Mouse (Mus musculus): ENCODE data around the gene Dok5. TPM values are rescaled to one million over a fixed set of nuclear protein-coding genes. Genes with fewer than 3 reads are reported as not detected.

Gene Dok5
- polyA plus RNA-seq, 1 experiment from 2014 or later, result 14.6 TPM

DNA sequence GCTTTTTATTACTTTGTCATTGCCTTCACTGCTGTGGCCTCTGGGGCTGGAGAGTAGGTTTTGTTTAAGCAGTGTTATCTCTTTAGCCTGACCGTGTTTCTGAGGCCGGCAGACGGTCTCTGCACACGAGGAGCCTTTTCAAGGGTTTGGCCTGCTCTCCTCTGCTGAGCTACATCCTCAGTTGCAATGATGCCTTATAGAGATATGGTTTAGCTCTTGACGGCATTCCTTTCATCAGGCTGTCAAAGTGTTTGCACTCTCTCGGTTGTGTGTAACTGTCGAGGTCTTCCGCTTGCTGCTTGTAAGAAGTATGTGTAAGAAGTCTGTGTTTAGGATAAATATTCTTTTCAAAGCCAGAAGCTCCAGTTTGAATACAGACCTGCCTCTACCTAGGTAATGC is 84.7 kb downstream of the Dok5 start:
- no peak overlapping the region for H3K4me3 ChIP-seq (replicated peaks)
- WGBS, result 78% methylated on average over 8 of the region's 8 CpGs
- no peak overlapping the region for H3K27ac ChIP-seq

DNA sequence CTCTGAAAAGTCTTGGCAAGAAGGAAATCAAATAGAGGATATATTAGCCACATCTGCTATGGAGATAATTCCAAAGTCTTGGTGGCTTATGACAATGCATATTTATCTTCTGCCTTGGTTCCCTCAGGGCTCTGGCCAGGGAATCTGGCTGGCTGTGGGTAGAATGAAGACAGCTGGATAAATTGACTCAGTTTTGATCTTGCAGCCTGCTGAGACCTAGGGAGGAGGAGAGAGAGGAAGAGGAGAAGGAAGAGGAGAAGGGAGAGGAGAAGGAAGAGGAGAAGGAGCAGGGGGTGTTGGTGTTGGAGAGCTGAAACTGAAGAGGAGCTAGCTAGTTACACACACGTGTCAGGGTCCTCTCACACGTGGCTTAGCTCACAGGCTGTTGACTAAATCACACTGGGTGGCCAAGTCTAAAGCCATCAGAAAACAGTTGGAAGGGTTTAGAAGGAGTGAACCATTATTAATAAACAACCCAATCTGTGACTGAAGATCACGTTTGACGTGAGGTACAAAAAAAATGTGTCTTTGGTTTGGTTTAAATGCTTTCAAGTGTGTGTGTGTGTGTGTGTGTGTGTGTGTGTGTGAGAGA is 85.6 kb downstream of the Dok5 start:
- H3K36me3 ChIP-seq (replicated peaks), result no peaks in the 10 kb centered on the region
- H3K4me1 ChIP-seq, result no peaks in the 10 kb centered on the region
- no peak for ATAC-seq (ENCODE audit: low FRiP score)

More for the DNA sequence above, 84.7 kb downstream of the Dok5 start:
- Histone ChIP-seq H3K27me3 (no peaks in the 10 kb centered on the region), H3K4me2 (no peak overlapping the region), H3K4me1 (no peaks in the 10 kb centered on the region), H3K9me3 (no peaks in the 10 kb centered on the region), H3K36me3 (replicated peaks) (no peaks in the 10 kb centered on the region), H3K9ac (no peak overlapping the region)
- ATAC-seq (ENCODE audit: low FRiP score), result no peak

DNA sequence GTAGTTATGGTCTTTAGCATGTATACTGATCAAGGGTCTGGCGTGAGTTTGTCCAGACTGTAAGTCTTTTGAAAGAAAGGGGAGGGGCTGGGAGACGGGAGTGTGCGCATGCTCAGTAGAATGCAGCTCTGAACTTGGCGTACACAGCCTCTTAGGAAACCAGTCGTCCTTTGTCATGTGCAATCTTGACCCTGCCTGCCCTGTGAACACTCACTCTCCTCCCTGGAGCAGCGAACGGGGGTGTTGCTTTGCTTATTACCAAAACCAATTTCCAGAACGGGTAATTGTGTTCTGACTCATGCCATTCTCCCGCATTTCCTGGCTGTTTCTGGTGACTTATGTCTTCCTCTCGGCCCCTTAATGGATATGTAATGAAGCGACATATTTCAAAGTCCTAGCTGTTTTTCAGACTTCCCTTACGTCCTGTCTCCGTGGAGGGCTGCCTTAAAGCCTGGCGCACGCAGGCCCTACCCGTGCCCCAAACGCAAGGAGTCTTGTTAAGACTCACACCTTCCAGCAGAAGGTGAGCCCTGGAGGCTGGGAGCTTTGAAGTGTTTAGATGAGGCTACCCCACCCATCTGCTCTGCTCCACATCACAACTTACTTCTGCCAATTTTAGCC is 95.3 kb downstream of the Dok5 start:
- Histone ChIP-seq H3K9ac (no peak overlapping the region), H3K27me3 (0 out of 2 replicates have a peak, but pooled peaks cover 6% of the 10 kb centered on the region), H3K27ac (no peak overlapping the region), H3K36me3 (replicated peaks) (no peaks in the 10 kb centered on the region), H3K4me1 (peaks cover 9% of the 10 kb centered on the region), H3K4me2 (no peak overlapping the region), H3K9me3 (no peaks in the 10 kb centered on the region), H3K4me3 (replicated peaks) (no peak overlapping the region)
- no peak for ATAC-seq (ENCODE audit: low FRiP score)
- 76% methylated on average over 17 of the region's 17 CpGs for WGBS

More for the DNA sequence above, 85.6 kb downstream of the Dok5 start:
- no peaks in the 10 kb centered on the region for H3K9me3 ChIP-seq
- H3K4me3 ChIP-seq (replicated peaks), result no peak overlapping the region
- H3K27me3 ChIP-seq, result no peaks in the 10 kb centered on the region
- H3K9ac ChIP-seq, result no peak overlapping the region
- no peak overlapping the region for H3K27ac ChIP-seq
- H3K4me2 ChIP-seq, result no peak overlapping the region
- WGBS, result 79% methylated on average over 4 of the region's 4 CpGs

DNA sequence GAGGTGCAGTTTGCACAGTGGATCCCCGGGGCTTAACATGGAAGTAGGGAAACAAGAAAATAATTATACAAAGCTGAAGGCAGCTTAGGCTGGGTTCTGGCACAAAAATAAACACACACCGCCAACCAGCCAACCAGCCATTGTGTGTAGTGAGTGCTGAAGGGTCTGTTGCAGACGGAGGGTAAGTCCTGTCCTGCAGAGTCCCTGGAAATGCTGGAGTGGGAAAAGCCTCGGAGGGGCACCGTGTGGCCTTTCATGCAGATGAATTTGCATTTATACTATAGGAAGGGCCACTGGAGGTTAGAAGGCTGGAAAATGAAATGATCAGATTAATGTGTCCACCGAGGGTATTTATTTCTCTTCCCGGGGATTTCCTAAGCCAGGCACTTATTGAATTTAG is 97.2 kb downstream of the Dok5 start:
- ATAC-seq (ENCODE audit: low FRiP score), result no peak
- Histone ChIP-seq H3K9me3 (no peaks in the 10 kb centered on the region), H3K4me1 (peaks cover 9% of the 10 kb centered on the region), H3K4me3 (replicated peaks) (no peak overlapping the region), H3K27ac (no peak overlapping the region), H3K4me2 (no peak overlapping the region), H3K9ac (no peak overlapping the region), H3K36me3 (replicated peaks) (no peaks in the 10 kb centered on the region), H3K27me3 (peaks cover 6% of the 10 kb centered on the region; the same call in 1 of the 2 replicates)
- WGBS, result 55% methylated on average over 7 of the region's 7 CpGs

DNA sequence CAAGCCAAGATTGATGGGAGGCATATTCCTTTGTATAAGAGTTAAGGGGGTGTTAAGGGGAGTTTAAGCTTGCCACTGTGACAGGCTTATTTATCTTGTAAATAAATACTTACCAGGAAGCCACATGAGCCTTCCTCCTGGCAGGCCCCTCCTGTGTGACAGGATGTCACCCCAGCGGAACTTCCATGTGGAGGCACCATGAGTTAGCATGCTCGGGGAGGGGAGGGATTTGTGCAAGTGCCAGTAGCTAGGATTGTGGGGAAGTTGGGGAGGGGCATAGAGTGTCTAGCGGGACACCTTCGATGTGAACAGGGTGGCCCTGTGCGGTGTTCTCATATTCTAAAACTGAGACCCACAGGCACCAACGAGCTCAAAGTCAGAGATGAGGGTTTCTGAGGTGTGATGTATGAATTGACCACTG is 97.6 kb downstream of the Dok5 start:
- Histone ChIP-seq H3K36me3 (replicated peaks) (no peaks in the 10 kb centered on the region), H3K4me3 (replicated peaks) (no peak overlapping the region), H3K4me1 (peaks cover 9% of the 10 kb centered on the region), H3K4me2 (no peak overlapping the region), H3K9ac (no peak overlapping the region), H3K27ac (no peak overlapping the region), H3K9me3 (no peaks in the 10 kb centered on the region), H3K27me3 (peaks cover 4% of the 10 kb centered on the region; the same call in 1 of the 2 replicates)
- WGBS, result 87% methylated on average over 6 of the region's 6 CpGs
- no peak for ATAC-seq (ENCODE audit: low FRiP score)

DNA sequence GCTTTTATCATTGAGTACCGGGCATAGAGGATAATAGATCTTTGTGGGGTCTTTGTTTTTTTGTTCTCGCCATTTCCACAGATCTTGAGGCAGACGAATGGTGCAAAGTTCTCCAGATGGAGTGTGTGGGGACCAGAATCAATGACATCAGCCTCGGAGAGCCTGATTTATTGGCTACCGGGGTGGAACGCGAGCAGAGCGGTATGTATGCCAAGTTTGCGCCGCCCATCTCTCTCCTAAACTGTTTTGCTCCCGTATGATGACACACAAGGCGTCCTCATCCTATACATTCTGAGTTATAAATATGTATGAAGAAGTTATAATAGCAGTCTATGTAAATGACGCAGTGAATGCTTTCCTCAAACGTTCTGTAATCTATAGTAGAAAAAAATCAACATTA is 98.4 kb downstream of the Dok5 start:
- 82% methylated on average over 14 of the region's 14 CpGs for WGBS
- Histone ChIP-seq H3K27ac (no peak overlapping the region), H3K4me3 (replicated peaks) (no peak overlapping the region), H3K4me1 (peaks cover 9% of the 10 kb centered on the region), H3K27me3 (peaks cover 4% of the 10 kb centered on the region; the same call in 1 of the 2 replicates), H3K4me2 (no peak overlapping the region), H3K36me3 (replicated peaks) (no peaks in the 10 kb centered on the region), H3K9ac (no peak overlapping the region), H3K9me3 (no peaks in the 10 kb centered on the region)
- ATAC-seq (ENCODE audit: low FRiP score), result no peak

DNA sequence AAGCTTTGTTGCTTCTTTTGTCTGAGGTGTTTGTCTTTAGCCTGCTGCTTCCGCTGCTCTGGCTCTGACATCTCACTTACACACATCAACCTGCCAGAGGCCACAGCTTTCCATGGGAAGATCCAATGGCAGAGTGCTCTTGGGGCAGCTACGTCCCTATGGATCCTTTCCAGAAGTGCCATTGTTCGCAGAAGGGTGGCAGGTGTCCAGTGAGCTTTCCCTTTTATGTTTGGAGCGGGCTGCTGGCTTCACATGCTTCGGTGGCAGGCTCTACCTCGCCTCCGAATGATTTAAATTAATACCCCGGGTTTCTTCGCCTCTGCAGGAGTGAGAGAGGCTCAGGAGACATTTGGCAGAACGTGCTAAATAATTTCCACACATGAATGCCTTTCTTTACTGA is 105.3 kb downstream of the Dok5 start:
- Histone ChIP-seq H3K4me2 (no peak overlapping the region), H3K36me3 (replicated peaks) (no peaks in the 10 kb centered on the region), H3K27ac (peak overlapping the region; percentile 68), H3K9me3 (no peaks in the 10 kb centered on the region), H3K4me1 (peaks cover 22% of the 10 kb centered on the region), H3K4me3 (replicated peaks) (no peak overlapping the region), H3K9ac (no peak overlapping the region), H3K27me3 (peaks cover 9% of the 10 kb centered on the region; the same call in 1 of the 2 replicates)
- WGBS, result 32% methylated on average over 10 of the region's 10 CpGs
- ATAC-seq (ENCODE audit: low FRiP score), result peak; percentile 53; the same call in 1 of the 2 replicates

DNA sequence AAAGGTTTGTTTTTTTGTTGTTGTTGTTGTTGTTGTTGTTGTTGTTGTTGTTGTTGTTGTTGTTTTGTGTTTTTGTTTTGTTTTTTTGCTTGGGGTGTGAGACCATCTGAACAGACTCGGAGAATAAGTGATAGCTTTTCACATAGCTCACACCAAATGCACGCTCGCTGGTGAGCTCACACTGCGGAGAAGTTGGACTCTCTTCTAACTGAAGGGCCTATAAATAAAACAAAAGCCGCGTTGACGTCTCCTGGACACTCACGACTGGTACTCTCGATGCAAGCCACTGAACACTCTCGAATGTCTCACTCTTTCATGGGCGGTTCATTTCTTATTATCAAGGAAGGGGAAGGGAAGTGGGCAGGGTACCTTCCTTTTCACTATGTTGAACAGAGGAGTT is 105.8 kb downstream of the Dok5 start:
- peak; percentile 9; the same call in 1 of the 2 replicates for ATAC-seq (ENCODE audit: low FRiP score)
- Histone ChIP-seq H3K9ac (no peak overlapping the region), H3K27ac (peak overlapping the region; percentile 69), H3K4me2 (no peak overlapping the region), H3K36me3 (replicated peaks) (no peaks in the 10 kb centered on the region), H3K9me3 (no peaks in the 10 kb centered on the region), H3K27me3 (peaks cover 9% of the 10 kb centered on the region; the same call in 1 of the 2 replicates), H3K4me3 (replicated peaks) (no peak overlapping the region), H3K4me1 (peaks cover 22% of the 10 kb centered on the region)
- 50% methylated on average over 11 of the region's 11 CpGs for WGBS

DNA sequence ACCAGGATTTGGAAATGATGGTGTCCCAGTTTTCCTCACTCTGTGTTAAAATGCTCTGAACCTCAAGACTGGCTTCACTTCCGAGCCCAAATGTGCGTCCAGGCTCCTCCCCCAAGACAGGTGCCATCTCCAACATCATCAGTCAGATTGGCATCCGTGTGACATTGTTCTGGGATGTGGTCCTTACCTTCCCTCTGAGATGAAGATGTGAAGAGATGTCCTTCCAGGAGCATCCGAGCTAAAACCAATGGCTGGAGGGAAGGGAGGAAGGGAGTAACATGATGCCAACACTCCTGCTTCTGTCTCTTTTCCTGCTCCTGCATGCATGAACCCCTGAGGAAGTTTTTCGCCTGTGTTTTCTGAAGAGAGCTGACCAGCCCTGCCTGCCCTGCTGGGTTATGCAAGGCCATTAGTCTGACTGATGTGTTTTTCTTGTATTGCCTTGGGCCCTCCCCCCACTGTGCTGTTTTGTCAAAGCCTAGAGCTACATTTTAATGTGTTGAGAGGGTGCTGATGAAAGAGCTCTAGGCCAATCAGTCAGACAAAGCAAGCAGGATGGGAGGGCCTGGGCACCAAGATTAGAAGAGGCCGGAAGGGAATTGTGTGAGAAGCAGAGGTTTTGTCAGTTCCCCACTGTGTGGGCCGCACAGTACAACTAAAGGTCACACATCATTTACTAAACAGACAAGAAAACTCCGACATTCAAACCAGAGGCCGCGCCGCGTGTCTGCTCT is 106.4 kb downstream of the Dok5 start:
- H3K36me3 ChIP-seq (replicated peaks), result no peaks in the 10 kb centered on the region
- peaks cover 22% of the 10 kb centered on the region for H3K4me1 ChIP-seq
- H3K27ac ChIP-seq, result peak overlapping the region; percentile 69
- ATAC-seq (ENCODE audit: low FRiP score), result peak; percentile 69
- H3K27me3 ChIP-seq, result peaks cover 9% of the 10 kb centered on the region; the same call in 1 of the 2 replicates
- no peaks in the 10 kb centered on the region for H3K9me3 ChIP-seq
- no peak overlapping the region for H3K9ac ChIP-seq
- H3K4me3 ChIP-seq (replicated peaks), result no peak overlapping the region
- 15% methylated on average over 12 of the region's 12 CpGs for WGBS
- H3K4me2 ChIP-seq, result peak overlapping the region; percentile 22; the same call in 1 of the 2 replicates

DNA sequence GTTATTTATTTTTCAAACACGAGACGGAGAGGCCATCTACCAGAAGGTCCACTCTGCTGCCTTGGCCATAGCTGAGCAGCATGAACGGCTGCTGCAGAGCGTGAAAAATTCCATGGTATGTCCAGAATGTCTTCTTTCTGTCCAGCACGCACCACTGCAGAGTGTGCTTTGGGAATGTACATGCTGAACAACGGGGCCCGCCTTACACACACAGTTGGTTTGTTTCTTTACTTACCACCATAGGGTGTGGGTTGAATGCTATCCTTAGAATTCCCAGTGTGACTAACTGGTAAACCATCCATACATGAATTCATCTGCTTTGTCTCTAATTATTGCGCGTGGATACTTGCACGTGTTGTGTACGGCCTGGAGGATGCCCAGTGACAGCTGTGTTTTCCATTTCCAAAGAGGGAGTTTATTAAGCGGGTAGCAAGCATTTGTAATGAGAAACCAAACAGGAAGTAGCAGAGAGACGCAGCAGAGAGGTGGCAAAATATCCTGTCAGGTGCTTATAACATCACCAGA is 109.9 kb downstream of the Dok5 start:
- no peak overlapping the region for H3K27ac ChIP-seq
- H3K4me2 ChIP-seq, result no peak overlapping the region
- H3K36me3 ChIP-seq (replicated peaks), result no peaks in the 10 kb centered on the region
- peaks cover 30% of the 10 kb centered on the region for H3K4me1 ChIP-seq
- H3K9ac ChIP-seq, result no peak overlapping the region
- WGBS, result 71% methylated on average over 13 of the region's 13 CpGs
- no peak overlapping the region for H3K4me3 ChIP-seq (replicated peaks)
- ATAC-seq (ENCODE audit: low FRiP score), result no peak
- no peaks in the 10 kb centered on the region for H3K9me3 ChIP-seq
- peaks cover 6% of the 10 kb centered on the region; the same call in 1 of the 2 replicates for H3K27me3 ChIP-seq

DNA sequence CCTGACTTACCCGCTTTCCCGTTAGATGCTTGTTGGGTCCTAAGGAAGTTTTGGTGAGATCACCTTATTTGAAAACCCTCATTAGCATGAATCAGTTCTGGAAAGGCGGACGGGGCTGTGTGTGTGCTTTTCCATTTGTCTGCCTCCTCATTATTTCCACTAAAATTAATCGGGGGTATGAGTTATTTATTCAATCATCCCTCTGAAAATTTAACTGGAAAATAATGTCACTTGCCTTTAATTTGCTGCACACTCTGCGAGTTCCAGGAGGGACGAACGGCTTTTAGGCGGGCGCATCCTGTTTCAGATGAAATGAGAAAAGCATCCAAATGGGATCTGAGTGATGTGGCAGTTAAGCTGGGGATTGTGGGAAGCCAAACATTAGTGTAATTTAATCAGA is 113.9 kb downstream of the Dok5 start:
- H3K27ac ChIP-seq, result no peak overlapping the region
- H3K9ac ChIP-seq, result no peak overlapping the region
- H3K4me3 ChIP-seq (replicated peaks), result no peak overlapping the region
- H3K4me2 ChIP-seq, result no peak overlapping the region
- H3K27me3 ChIP-seq, result peaks cover 10% of the 10 kb centered on the region; the same call in 1 of the 2 replicates
- 56% methylated on average over 10 of the region's 10 CpGs for WGBS
- no peaks in the 10 kb centered on the region for H3K36me3 ChIP-seq (replicated peaks)
- no peak for ATAC-seq (ENCODE audit: low FRiP score)
- H3K9me3 ChIP-seq, result peaks cover 6% of the 10 kb centered on the region; the same call in 1 of the 2 replicates
- 0 out of 2 replicates have a peak, but pooled peaks cover 8% of the 10 kb centered on the region for H3K4me1 ChIP-seq

DNA sequence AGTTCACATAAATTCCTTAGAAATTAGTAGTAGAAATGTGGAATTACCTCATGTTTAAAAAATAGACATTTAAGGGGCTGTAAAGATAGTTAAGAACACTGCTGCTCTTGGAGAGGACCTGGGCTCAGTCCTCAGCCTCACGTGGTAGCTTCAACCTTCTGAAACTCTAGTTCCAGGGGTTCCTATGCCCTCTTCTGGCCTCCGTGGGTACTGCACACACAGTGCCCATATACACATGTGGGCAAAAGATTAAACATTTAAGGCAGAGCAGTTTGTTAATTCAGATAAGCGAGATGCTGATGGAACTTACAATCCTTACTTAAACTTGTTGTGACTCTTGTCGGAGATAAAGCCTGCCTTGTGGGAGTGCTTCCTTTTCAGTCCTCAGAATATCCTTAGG is 118.5 kb downstream of the Dok5 start:
- H3K9me3 ChIP-seq, result peaks cover 6% of the 10 kb centered on the region; the same call in 1 of the 2 replicates
- 94% methylated on average over 4 of the region's 4 CpGs for WGBS
- ATAC-seq (ENCODE audit: low FRiP score), result no peak

More for the DNA sequence above, 118.5 kb downstream of the Dok5 start:
- Histone ChIP-seq H3K9ac (no peak overlapping the region), H3K36me3 (replicated peaks) (no peaks in the 10 kb centered on the region), H3K27me3 (peaks cover 10% of the 10 kb centered on the region; the same call in 1 of the 2 replicates), H3K27ac (no peak overlapping the region), H3K4me1 (peaks cover 9% of the 10 kb centered on the region; the same call in 1 of the 2 replicates), H3K4me2 (no peak overlapping the region), H3K4me3 (replicated peaks) (no peak overlapping the region)

Measured in forebrain, embryonic 12.5 days (tissue).